Mouse (Mus musculus) thymus, adult 2 months (tissue): ENCODE data around the gene Flnb. TPM values are rescaled to one million over a fixed set of nuclear protein-coding genes. Genes with fewer than 3 reads are reported as not detected.

Experiments used
- DNase-seq: peaks from one replicate; pipeline ENCODE4 v3.0.0; 2021
- H3K27ac ChIP-seq: fragments of 200-500 bp; 2 replicates; pipeline ENCODE4 v1.5.1; 2012; ENCODE audit warnings: low read length, control low read depth; ENCODE audit not compliant: control insufficient read depth, insufficient read depth
- H3K27me3 ChIP-seq: fragments of 200-500 bp; 2 replicates; pipeline ENCODE4 v1.6.1; 2012; ENCODE audit warnings: mild to moderate bottlenecking, low read length, moderate library complexity, mixed read lengths; ENCODE audit not compliant: control insufficient read depth, insufficient read depth
- H3K36me3 ChIP-seq: fragments of 200-500 bp; 2 replicates; pipeline ENCODE4 v1.6.1; 2012; ENCODE audit warnings: mild to moderate bottlenecking, low read length, moderate library complexity; ENCODE audit not compliant: control insufficient read depth, insufficient read depth
- H3K4me1 ChIP-seq: fragments of 200-500 bp; replicated peaks from 2 replicates; pipeline ENCODE4 v1.6.1; 2012; ENCODE audit warnings: low read length; ENCODE audit not compliant: control insufficient read depth, insufficient read depth
- H3K4me3 ChIP-seq: fragments of 200-500 bp; 2 replicates; pipeline ENCODE4 v1.5.1; 2012; ENCODE audit warnings: mild to moderate bottlenecking, low read length, control low read depth, moderate library complexity; ENCODE audit not compliant: control insufficient read depth, insufficient read depth
- CTCF ChIP-seq: fragments of 200-500 bp; IDR thresholded peaks from 2 replicates; pipeline ENCODE4 v1.5.1; 2012; ENCODE audit warnings: mild to moderate bottlenecking, control low read depth, low read length, moderate library complexity, borderline replicate concordance; ENCODE audit not compliant: control insufficient read depth, poor library complexity, insufficient read depth; ENCODE audit errors: extremely low read depth
- POLR2A ChIP-seq: fragments of 200-500 bp; IDR thresholded peaks from 2 replicates; pipeline ENCODE4 v1.6.1; 2012; ENCODE audit warnings: mild to moderate bottlenecking, low read length, control low read depth, moderate library complexity; ENCODE audit not compliant: control insufficient read depth, poor library complexity, insufficient read depth; ENCODE audit errors: extremely low read depth
- WGBS: fragments of 180-500 bp; shearing (Covaris S2); methylation state at CpG from one replicate; pipeline ENCODE4 v1.1.7; 2018; 5-methylcytosine and 5-hydroxymethylcytosine counted together
- polyA plus RNA-seq: library from polyadenylated mRNA; depleted of rRNA; stranded (reverse); fragments of >200 nt; gene quantifications from 2 replicates; pipeline ENCODE4 v1.2.3, GENCODE M21; 2012

The Flnb gene
- polyA plus RNA-seq, 1 experiment = 26.4 TPM

DNA sequence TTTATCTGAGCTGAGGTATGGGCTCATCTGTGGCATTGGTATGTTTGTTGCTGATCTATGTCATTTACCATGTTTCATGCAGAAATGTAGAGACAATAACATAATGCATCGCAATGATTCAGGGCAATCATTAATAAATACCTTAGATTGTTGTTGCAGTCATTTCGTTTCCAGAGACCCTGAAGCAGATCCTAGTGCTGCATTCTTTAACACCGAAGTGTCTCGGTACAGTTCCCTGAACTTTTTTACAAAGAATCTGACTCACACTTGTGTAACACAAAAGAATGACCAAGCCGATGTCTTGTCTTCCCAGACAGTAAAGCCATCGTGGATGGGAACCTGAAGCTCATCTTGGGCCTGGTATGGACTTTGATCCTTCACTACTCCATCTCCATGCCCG lies 49.5 kb downstream of the Flnb start:
- Histone ChIP-seq H3K4me1 (no peaks in the 10 kb centered on the region), H3K36me3 (no peaks in the 10 kb centered on the region), H3K4me3 (no peak overlapping the region), H3K27ac (no peak overlapping the region), H3K27me3 (no peaks in the 10 kb centered on the region)
- no peak for TF ChIP-seq CTCF
- no peak for TF ChIP-seq POLR2A
- DNase-seq = no peak
- WGBS = 94% methylated on average over 7 of the region's 7 CpGs

DNA sequence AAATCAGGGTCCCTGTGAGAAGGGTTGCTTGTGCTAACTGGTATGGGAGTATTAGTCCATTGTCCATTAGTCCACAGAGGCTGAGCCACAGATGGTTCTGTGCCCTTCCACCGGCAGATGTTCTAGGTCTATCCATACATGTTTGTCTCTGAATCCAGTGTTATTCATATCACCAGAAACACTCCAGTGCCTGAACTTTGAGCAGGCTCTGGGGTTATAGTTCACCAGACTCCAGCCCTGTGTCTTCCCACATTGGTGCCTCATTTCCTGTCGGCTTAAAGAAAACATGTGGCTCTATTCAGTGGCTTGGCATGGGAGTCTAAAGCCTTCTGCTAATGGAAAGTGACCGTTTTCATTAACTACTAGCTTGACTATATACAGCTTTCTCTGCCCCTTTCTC lies 50.1 kb downstream of the Flnb start:
- Histone ChIP-seq H3K27me3 (no peaks in the 10 kb centered on the region), H3K4me3 (no peak overlapping the region), H3K4me1 (no peaks in the 10 kb centered on the region), H3K36me3 (no peaks in the 10 kb centered on the region), H3K27ac (no peak overlapping the region)
- 90% methylated on average over 3 of the region's 3 CpGs for WGBS
- no peak for TF ChIP-seq POLR2A
- no peak for TF ChIP-seq CTCF
- no peak for DNase-seq

DNA sequence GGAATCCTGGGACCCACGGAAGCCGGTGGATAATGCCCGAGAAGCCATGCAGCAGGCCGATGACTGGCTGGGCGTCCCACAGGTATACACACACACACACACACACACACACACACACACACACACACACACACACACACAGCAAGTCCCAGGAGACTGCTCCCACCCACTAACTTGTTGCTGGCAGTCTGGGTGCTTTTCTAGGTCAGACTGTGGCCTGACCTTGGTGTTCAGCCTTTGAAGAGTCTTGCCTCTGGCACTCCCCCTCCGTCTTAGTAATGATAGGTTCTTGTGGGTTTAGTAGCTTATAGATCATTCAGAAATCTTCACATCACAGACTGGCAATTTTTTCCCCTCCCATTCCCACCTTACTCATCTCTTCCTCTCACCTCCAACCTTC lies 52.0 kb downstream of the Flnb start:
- H3K4me1 ChIP-seq = no peaks in the 10 kb centered on the region
- no peaks in the 10 kb centered on the region for H3K36me3 ChIP-seq
- no peak overlapping the region for H3K27ac ChIP-seq
- DNase-seq = no peak
- H3K27me3 ChIP-seq = no peaks in the 10 kb centered on the region
- TF ChIP-seq POLR2A (no peak), CTCF (no peak)
- WGBS = 95% methylated on average over 6 of the region's 6 CpGs
- no peak overlapping the region for H3K4me3 ChIP-seq

DNA sequence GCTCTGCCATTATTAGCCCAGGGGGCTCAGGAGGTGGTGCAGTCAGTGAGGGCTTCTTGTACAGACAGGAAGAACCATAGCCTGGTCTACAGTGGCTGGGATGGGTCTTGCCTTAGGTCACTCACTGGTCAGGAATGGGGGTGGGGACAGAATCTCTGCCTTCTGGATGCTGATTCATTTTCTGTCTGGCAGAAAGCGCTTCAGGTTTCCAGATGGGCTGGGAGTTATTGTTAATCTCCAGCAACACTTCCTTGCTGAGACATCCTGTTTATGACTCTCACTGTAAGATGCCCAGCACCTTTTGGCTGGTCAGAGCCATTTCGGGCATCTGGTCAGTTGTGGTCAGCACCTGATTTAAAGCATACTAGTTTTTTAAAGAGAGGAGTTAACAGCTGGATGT lies 55.8 kb downstream of the Flnb start:
- DNase-seq = no peak
- TF ChIP-seq POLR2A (no peak), CTCF (no peak)
- no peak overlapping the region for H3K4me3 ChIP-seq
- no peaks in the 10 kb centered on the region; the same call in 1 of the 2 replicates for H3K4me1 ChIP-seq
- WGBS = 94% methylated on average over 2 of the region's 2 CpGs
- H3K27me3 ChIP-seq = no peaks in the 10 kb centered on the region
- H3K27ac ChIP-seq = no peak overlapping the region
- H3K36me3 ChIP-seq = no peaks in the 10 kb centered on the region

DNA sequence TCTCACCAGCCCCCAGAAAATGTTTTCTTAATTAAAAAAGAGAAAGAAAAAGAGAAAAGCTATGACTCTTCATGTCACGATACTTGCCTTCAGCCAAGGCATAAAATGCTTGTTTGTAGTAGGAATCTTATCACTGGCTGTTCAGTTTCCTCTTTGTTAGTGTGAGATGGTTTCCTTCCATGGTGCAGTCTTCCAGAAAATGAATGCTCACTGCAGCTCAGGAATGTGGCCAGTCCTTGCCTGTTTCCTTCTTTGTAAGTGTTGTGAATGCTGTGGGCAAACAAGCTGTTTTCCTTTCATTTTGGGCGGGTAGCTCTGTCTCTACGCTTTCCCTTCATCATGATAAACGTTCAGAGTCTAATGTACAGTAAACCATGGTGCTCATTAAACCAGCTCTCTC lies 56.7 kb downstream of the Flnb start:
- no peak for TF ChIP-seq CTCF
- TF ChIP-seq POLR2A = no peak
- no peaks in the 10 kb centered on the region for H3K36me3 ChIP-seq
- no peaks in the 10 kb centered on the region for H3K27me3 ChIP-seq
- 91% methylated on average over 4 of the region's 4 CpGs for WGBS
- no peak overlapping the region for H3K4me3 ChIP-seq
- no peaks in the 10 kb centered on the region; the same call in 1 of the 2 replicates for H3K4me1 ChIP-seq
- no peak for DNase-seq
- H3K27ac ChIP-seq = no peak overlapping the region

DNA sequence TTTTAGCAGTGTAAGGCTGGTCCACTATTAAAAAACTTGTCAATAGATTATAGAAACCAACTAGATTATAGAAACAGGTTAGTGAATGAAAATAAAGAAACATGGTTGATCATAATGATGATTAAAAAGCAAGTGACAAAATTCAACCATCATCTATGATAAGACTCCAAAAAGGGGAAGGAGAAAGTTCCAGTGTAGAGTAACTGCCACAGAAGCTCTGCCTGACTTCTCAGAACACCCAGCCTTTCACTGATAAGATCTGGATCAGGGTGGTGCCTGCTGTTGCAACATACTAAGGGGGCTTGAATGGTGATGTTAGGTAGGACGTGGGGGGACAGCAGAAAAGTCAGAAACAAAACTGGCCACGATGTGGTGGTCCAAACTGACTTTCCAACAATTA lies 60.2 kb downstream of the Flnb start:
- no peak for TF ChIP-seq POLR2A
- no peak for TF ChIP-seq CTCF
- no peak for DNase-seq
- no peak overlapping the region for H3K4me3 ChIP-seq
- no peaks in the 10 kb centered on the region for H3K36me3 ChIP-seq
- no peak overlapping the region for H3K27ac ChIP-seq
- WGBS = 10% methylated on average over 2 of the region's 2 CpGs
- H3K4me1 ChIP-seq = no peaks in the 10 kb centered on the region; the same call in 1 of the 2 replicates
- H3K27me3 ChIP-seq = no peaks in the 10 kb centered on the region

DNA sequence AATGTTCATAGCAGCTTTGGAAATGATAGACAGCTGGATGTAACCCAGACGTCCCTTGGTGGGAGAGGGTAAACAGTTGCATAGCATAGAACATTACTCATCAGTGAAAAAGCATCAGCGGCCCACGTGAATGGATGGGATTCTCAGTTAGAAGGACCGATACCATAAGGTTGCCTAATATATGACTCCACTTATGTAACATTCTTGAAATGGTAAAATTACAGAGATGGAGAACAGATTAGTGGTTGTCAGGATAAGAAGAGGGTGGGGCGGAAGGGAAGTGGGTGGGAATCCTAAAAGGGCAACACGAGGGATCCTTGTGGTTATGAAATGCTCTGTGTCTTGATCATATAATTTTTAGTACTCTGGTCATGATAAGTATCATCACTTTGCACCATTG lies 62.6 kb downstream of the Flnb start:
- TF ChIP-seq CTCF (no peak), POLR2A (no peak)

More for the DNA sequence above, 62.6 kb downstream of the Flnb start:
- peaks cover 5% of the 10 kb centered on the region; the same call in 1 of the 2 replicates for H3K36me3 ChIP-seq
- H3K27ac ChIP-seq = no peak overlapping the region
- no peak for DNase-seq
- no peak overlapping the region for H3K4me3 ChIP-seq
- no peaks in the 10 kb centered on the region for H3K27me3 ChIP-seq
- H3K4me1 ChIP-seq = no peaks in the 10 kb centered on the region; the same call in 1 of the 2 replicates
- WGBS = 87% methylated on average over 6 of the region's 6 CpGs
